Mouse (Mus musculus): ENCODE results near the gene Ftsj3.
"Not testable (repeated sequence)": the region's sequence is repeated elsewhere in the genome, so short reads cannot be mapped to it uniquely, and the experiment has no call there.

The Ftsj3 gene

DNA sequence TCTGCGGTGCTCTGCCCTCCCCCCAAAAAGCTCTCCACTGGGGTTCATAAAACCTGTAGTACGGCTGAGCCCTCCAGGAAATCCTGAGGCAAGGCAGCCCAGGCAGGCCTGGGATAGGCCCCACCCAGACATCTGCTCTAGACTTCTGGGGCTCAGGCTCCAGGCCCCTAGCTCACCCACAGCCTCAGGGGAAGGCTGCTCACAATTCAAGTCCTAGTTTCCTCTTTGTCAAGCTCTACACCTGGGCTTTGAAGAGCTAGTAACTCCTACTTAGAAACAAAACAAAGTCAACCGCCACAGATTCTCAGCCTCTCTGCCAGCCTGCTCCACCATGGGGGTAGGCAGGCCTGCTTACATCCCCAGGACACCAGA lies 13.2 kb upstream of the Ftsj3 start:
- DNase-seq (ENCODE audit: low read depth in 1 of 2, low spot score in 2 of 2): no peak

DNA sequence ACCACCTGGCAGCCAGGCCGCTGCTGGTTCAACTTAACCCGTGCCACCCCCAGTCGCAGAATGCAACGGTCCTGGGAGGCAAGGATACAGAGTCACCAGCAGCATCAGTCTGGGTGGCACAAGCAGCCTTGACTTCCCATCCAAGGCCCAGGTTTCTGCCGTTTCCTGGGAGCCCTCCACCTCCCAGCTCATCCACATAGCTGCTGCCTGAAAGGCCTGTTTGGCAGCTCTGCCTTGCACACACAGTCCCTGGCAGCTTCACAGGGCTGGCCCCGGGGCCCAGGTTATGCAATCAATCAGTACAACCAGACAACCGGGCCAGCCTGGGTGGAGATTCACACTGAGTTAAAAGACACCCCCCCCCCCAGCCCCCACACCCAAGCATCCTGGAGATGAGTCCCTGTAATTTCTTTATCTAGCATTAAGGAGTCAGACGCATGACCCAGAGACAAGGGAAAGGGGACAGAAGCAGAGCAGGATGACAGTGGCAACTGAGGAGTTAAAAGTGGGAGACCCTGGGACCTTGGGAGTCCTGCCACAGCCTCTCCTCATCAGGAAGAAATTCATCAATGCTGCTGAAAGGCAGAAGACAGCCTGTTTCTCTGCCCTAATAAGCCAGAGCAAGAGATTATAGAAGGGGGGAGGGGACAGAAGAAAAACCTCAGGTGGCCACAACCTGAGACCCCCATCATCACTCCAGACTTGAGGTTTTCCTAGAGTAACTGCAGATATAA lies 12.6 kb upstream of the Ftsj3 start:
- DNase-seq (ENCODE audit: low read depth in 1 of 2, low spot score in 2 of 2): no peak

- DNase-seq (ENCODE audit: low read depth in 1 of 2, low spot score in 2 of 2): no peak
Observed at GRCm38 (mm10) chr11:106267871-106268270, 12.0 kb upstream of the Ftsj3 start.

DNA sequence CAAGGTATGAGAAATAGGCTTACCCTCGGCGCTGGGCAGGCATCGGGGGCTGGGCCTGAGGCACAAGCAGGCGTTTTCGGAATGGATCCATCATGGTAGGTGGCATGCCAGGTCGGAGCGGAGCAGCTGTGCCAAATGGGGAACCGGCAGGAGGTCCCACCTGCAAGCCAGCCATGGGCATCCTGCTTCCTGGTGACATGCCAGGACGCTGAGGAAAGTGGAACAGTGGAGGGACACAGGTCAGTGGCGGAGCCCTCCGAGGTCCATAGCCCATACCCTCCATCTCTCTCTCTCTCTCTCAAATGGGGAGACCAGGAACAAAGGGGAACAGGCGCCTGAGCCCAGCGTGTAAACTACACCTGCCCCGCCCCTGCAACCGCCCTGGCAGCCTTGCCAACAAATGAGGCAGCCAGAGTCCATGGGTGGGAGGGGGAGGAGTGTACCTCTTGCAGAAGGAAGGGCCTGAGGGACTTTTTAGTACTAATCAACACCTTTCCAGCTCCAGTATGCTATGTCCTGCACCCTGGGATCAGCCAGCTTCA lies 11.5 kb upstream of the Ftsj3 start:
- no peak for DNase-seq (ENCODE audit: low read depth in 1 of 2, low spot score in 2 of 2)

DNA sequence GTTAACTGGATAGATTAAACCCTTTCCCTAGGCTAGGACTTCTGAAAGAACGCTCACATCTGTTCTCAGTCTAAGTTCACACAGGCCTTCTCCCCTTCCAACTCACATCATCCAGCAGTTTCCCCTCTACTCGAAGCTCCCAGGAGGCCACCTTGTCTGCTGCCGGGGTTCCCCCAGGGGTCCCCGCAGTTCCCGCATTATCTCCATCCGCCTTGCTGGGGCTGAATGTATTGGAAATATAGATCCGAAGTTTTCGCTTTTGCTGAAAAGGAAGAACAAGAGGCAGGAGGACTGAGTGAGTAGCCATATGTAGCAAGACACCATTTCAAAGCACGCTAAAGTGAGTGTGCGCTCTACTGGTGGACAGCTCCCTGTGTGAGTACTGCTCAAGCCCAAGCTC lies 10.6 kb upstream of the Ftsj3 start:
- DNase-seq (ENCODE audit: low read depth in 1 of 2, low spot score in 2 of 2): no peak

DNA sequence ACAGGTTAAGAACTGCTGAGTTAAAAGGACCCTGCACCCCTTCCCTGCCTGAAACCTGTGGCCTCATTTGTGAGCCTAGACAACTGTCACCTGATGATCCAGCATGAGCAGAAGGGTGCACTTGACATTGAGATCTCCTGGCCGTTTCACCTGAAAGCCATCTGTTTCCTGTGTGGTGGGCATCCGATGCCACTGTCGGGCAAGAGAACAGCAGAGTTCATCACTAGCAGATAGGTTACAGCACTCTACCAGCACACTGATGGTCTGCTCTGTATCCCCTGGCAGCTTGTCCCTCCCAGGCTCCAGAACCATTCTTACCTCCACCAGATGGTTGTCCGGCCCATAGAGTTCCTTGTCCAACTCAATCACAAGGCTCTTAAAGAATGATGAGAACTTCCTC lies 9.7 kb upstream of the Ftsj3 start:
- DNase-seq (ENCODE audit: low read depth in 1 of 2, low spot score in 2 of 2): no peak

GRCm38 (mm10) chr11:106264988-106265387 lies 9.1 kb upstream of the Ftsj3 start:
- no peak for DNase-seq (ENCODE audit: low read depth in 1 of 2, low spot score in 2 of 2)

DNA sequence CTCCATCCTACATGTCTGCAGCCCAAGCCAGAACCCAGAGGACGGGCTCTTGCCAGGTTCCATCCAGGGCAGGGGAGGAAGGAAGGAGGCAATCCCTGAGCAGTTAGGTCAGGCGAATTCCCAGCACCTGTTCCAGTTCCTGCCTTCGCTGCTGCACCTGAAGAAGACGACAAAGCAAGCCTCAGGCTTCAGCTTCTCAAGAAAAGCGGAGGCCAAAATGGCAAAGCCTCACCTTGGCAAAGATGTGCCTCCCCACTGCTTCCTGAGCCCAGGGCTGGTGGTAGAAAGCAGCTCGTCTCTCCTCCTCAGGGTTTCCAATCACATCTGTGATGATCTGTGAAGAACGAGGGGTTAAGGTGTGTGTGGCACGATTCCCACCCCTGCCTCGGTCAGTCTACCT lies 8.1 kb upstream of the Ftsj3 start:
- DNase-seq (ENCODE audit: low read depth in 1 of 2, low spot score in 2 of 2): no peak

DNA sequence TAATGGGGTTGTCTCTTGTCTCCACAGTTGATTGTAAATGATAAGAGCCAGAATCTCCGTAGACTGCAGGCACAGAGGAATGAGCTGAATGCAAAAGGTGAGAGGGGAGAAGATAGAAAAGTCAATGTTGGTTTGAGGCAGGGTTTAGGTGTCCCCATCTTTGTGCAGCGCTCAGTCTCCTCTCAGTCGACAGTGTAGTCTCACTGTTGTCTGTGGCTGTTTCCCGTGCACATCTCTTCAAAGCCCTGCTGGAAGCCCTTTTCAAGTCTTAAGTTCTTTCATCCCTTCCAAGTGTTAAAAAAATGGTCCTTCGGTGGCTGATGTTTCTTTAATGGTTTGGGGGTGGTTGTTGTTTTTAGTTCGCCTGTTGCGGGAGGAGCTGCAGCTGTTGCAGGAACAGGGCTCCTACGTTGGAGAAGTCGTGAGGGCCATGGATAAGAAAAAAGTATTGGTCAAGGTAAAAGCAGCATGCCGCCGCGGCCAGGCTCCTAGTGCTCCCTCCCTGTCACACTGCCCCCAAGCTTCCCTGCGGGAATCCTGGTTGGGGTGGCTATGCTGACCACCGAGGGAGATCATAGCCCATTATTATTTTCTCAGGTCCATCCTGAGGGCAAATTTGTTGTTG lies 5.1 kb upstream of the Ftsj3 start:
- DNase-seq (ENCODE audit: low read depth in 1 of 2, low spot score in 2 of 2): no peak

DNA sequence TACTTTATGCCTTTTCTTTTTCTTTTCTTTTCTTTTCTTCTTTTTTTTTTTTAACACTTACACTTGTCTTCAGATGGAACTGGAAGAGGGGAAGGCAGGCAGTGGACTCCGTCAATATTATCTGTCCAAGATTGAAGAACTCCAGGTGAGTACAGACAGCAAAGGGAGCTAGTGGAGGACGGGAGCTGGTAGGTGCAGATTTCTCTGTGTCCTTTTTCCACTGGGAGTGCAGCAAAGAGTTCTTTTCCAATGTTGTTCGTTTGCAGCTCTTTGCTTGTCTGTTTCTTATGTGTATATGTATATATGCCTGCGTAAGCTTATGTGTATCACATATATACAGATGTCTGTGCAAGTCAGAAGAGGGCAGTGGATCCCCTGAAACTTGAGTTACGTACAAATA lies 896 bp upstream of the Ftsj3 start:
- no peak for DNase-seq (ENCODE audit: low read depth in 1 of 2, low spot score in 2 of 2)

- no peak for DNase-seq (ENCODE audit: low read depth in 1 of 2, low spot score in 2 of 2)
Observed at GRCm38 (mm10) chr11:106255174-106255573, 705 bp downstream of the Ftsj3 start.

DNA sequence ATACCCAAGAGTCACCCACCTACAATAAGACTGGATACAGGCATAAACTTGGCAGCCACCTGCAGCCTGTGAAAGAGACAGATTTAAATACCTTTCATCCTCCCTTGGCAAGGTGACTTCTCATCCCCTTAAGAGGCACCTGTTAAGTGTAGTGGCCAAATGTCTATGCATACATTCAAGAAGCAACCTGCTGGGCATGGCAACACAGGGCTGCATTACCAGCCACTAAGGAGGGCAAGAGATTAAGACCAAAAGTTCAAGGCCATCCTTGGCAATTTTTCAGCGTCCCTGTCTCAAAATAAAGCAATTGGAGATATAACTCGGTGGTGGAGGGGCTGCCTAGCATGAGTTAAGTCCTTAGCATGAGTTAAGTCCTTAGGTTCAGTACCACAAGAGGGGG lies 1.1 kb downstream of the Ftsj3 start:
- DNase-seq (ENCODE audit: low read depth in 1 of 2, low spot score in 2 of 2): no peak

- DNase-seq (ENCODE audit: low read depth in 1 of 2, low spot score in 2 of 2): no peak
Observed at GRCm38 (mm10) chr11:106249326-106249725, 6.6 kb downstream of the Ftsj3 start.

DNA sequence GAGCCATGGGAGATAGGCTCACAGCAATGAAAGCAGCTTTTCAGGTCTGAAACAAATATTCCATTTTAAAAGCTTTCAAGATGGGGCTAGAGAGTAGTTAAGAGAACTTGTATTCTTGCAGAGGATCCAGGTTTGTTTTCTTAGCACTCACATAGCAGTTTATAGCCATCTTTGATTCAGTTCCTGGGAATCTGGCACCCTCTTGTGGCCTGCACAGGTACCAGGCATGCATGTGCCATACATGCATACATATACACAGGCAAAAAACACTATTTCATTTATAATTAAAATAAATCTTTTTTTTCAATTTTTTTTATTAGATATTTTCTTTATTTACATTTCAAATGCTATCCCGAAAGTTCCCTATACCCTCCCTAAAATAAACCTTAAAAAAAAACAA lies 9.0 kb downstream of the Ftsj3 start:
- no peak for DNase-seq (ENCODE audit: low read depth in 1 of 2, low spot score in 2 of 2)

GRCm38 (mm10) chr11:106233978-106234377 lies 21.9 kb downstream of the Ftsj3 start:
- DNase-seq (ENCODE audit: low read depth in 1 of 2, low spot score in 2 of 2): not testable (repeated sequence)

GRCm38 (mm10) chr11:106220603-106221002 lies 35.3 kb downstream of the Ftsj3 start:
- no peak for DNase-seq (ENCODE audit: low read depth in 1 of 2, low spot score in 2 of 2)

DNA sequence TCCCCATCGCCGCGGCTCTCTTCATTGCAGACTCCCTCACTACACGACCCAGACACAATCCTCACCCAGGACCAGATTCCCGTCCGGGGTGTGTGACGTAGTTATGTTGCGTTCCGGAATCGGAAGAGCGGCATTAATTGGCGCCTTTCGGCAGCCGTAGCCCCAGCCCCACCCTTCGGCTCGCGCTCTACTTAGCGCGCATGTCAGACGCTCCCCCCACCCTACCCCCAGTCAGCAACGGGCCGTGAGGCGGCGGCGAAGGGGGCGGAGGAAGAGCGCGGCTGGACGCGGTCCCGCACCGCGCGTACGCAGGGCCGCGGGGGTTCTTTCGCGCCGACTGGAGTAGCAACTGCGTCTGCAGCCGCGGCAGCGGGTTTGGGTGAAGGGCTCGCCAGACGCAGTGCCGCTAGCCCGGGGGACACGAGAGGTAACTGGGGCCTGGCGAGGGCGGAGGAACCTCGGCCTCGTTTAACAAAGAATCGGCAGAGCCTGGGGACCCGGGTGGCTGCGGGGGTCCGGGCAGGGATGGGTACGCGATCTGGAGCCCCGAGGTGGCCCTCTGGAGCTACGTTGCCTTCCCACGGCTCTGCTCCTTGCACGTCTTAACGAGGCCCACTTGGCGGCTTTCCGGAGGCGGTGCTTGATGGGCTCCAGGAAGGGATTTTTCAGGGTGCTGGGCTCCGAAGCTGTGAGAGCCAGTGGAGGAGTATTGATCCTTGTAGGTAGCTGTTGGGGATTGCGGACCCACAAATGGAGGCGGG lies 39.0 kb downstream of the Ftsj3 start, which contains the start of gene Ddx42:
Gene Ddx42, plus strand, starts transcription at position 197 of the 761 bp plus-strand sequence.
- peak; percentile 66 to 80 for DNase-seq (ENCODE audit: low read depth in 1 of 2, low spot score in 2 of 2)

GRCm38 (mm10) chr11:106215927-106216729 lies 39.8 kb downstream of the Ftsj3 start, which contains the start of gene Ccdc47:
Gene Ccdc47, minus strand, starts transcription at chr11:106216344.
- DNase-seq (ENCODE audit: low read depth in 1 of 2, low spot score in 2 of 2): peak; percentile 88 to 90

DNA sequence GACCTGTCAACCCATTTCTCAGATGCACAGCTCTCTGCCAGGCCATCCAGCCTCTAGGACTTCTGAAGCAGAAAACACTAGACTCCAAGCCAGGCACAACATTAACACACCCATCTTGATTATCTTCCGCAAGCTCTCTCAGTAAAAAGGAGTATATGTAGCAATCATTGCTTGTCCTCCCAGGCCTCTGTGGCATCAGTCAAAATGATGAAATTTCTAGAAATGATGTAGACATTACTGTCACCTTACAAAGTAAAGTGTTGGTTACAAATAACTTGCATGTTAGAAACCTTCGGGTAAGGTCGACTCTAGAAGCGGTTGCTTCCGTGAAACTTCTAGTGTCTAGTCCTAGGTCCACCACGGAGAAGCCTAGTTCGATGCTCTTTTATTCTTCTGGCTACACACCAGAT lies 40.4 kb downstream of the Ftsj3 start:
- no peak for DNase-seq (ENCODE audit: low read depth in 1 of 2, low spot score in 2 of 2)

DNA sequence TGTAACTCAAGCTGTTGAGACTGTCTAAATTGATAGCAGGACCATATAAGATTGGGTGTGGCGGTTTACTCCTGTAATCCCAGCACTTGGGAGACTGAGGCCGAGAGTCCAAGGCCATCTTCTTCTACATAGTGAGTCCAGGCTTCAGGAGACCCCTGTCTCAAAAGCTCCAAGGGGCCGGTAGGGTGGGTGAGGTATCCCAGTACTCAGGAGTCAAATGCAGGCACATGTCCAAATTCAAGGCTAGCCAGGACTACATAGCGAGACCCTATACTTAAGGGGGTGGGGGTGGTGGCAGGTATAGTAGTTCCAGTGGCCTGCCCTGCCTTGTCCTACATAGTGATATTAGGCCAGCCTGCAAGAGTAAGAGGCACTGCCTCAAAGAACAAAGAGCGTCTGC lies 41.0 kb downstream of the Ftsj3 start:
- no peak for DNase-seq (ENCODE audit: low read depth in 1 of 2, low spot score in 2 of 2)

GRCm38 (mm10) chr11:106212771-106213170 lies 43.1 kb downstream of the Ftsj3 start:
- no peak for DNase-seq (ENCODE audit: low read depth in 1 of 2, low spot score in 2 of 2)

Measured in monocyte, adult 2 months (primary cell).